Mouse (Mus musculus): ENCODE data around the gene Nop2. TPM values are rescaled to one million over a fixed set of nuclear protein-coding genes. Genes with fewer than 3 reads are reported as not detected.

Nop2 gene
- total RNA-seq, 2 experiments from 2014 or later = 16.3 to 17.7 TPM

- DNase-seq (ENCODE audit: low spot score) = no peak
Measured at GRCm38 (mm10) chr6:125107705-125108104, 24.0 kb upstream of the Nop2 start.

DNA sequence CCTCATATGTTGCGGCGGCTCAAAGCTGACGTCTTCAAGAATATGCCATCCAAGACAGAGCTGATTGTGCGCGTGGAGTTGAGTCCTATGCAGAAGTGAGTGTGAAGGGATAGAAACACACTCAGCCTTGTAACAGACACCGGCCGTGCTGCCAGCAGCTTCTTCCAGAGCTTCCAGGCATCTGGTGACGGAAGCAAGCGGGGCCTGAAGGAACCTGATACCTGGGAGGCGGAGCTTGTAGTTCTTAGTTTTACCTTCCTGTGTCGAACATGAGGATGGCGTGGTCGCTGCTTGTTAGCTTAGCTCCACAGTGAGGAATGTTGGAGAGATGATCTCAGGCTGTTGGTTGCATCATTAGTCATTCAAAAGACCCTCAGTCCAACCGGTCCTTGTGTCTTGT is 22.3 kb upstream of the Nop2 start:
- DNase-seq (ENCODE audit: low spot score) = no peak

- DNase-seq (ENCODE audit: low spot score) = no peak
Measured at GRCm38 (mm10) chr6:125110927-125111326, 20.8 kb upstream of the Nop2 start.

DNA sequence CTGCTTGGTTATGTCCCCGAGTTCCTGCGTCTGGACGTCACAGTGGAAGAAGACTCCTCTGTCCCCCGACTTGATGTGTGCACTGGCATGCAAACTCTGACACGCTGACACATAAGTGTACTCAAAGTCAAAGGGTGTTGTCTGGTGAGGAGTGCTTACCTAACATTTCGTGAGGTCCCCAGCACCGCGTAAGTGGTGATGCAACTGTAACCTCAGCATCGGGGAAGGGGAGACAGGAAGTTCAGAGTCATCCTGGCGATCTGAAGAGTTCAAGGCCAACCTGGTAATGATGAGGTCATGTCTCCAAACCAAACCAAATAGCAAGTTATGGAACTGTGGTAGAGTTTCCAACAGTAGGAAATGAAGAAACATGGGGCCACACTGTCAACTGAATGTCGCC is 19.2 kb upstream of the Nop2 start:
- DNase-seq (ENCODE audit: low spot score) = no peak

- no peak for DNase-seq (ENCODE audit: low spot score)
Measured at GRCm38 (mm10) chr6:125119387-125119786, 12.3 kb upstream of the Nop2 start.

DNA sequence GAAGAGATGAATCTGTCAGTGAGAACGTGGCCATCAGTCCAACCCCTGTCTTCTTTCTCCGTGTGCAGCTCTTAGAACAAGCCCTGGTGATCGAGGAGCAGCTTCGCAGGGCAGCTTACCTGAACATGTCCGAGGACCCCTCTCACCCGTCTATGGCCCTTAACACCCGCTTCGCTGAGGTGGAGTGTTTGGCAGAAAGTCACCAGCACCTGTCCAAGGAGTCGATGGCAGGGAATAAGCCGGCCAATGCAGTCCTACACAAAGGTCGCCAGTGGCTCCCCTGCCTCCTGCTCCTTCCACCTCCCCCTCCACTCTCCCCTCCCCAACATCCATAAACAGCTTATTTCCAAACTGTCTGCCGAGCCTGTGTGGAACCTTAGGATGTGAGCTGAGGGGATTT is 3.0 kb upstream of the Nop2 start:
- no peak for DNase-seq (ENCODE audit: low spot score)

GRCm38 (mm10) chr6:125129710-125130402 is 1.9 kb upstream of the Nop2 start:
- no peak for DNase-seq (ENCODE audit: low spot score)

GRCm38 (mm10) chr6:125132470-125132869 is 761 bp downstream of the Nop2 start:
- DNase-seq (ENCODE audit: low spot score) = no peak

DNA sequence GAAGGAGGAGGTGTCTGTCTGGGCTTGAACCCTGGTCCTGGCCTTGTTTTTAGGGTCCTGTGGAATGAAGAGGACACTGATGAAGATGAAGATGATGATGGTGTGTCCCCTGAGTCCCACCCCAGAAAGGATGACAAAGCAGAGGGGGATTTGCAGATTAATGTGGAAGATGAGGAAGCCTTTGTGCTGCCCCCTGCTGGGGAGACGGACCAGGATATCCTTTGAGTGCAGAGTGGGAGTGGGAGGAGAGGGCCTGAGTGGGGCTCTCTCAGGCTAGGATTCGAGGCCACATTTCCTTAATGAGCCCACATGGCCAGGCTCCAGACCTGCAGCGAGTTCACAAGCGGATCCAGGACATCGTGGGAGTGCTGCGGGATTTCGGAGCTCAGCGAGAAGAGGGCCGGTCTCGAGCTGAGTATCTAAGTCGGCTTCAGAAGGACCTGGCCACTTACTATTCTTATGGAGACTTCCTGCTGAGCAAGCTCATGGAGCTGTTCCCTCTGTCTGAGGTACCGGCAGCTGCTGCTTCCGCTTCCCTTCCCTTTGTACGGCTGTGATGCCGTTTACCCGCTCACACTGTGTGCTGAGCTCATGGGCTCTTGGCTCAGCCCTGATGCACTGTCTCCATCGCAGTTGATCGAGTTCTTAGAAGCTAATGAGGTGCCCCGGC is 5.4 kb downstream of the Nop2 start:
- no peak for DNase-seq (ENCODE audit: low spot score)

GRCm38 (mm10) chr6:125139747-125140146 is 8.0 kb downstream of the Nop2 start:
- no peak for DNase-seq (ENCODE audit: low spot score)

- DNase-seq (ENCODE audit: low spot score) = no peak
Measured at GRCm38 (mm10) chr6:125142436-125142835, 10.7 kb downstream of the Nop2 start.

GRCm38 (mm10) chr6:125143128-125143527 is 11.4 kb downstream of the Nop2 start:
- no peak for DNase-seq (ENCODE audit: low spot score)

DNA sequence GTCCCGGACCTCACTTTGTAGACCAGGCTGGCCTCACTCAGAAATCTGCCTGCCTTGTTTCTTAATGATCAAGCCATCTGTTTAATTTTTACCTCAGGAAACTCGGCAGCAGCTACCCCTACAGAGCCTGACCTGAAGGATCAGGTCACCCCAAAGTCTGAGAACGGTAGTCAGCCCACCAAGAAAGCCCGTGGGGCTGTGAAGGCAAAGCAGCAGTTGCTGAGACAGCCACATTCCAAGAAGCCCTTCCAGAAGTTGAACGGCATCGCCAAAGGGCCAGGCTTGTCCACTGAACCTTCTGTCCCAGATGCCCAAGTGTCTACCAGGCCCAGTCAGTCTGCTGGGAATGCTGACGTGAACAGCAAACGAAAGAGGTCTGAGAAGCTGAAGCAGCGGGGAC is 12.2 kb downstream of the Nop2 start:
- DNase-seq (ENCODE audit: low spot score) = no peak

DNA sequence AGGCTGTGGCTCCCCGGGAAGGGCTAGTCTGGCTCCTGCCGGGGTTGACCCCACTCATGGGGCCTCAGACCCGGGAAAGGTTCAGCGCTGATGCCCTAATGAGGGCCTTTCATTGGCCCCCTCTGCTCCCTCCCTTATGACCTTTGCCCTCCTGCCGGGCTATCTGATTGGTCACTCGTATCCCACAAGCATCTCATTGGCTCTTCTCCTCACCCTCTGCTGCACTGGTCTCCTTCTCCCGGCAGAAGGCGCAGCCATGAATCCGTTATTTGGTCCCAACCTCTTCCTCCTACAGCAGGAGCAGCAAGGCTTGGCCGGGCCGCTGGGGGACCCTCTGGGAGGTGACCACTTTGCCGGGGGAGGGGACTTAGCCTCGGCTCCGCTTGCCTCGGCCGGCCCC is 13.3 kb downstream of the Nop2 start, which contains the start of gene Iffo1:
TSS of gene Iffo1 (plus strand) at position 241 of the 400 bp plus-strand sequence.
- DNase-seq (ENCODE audit: low spot score) = peak; percentile 95

DNA sequence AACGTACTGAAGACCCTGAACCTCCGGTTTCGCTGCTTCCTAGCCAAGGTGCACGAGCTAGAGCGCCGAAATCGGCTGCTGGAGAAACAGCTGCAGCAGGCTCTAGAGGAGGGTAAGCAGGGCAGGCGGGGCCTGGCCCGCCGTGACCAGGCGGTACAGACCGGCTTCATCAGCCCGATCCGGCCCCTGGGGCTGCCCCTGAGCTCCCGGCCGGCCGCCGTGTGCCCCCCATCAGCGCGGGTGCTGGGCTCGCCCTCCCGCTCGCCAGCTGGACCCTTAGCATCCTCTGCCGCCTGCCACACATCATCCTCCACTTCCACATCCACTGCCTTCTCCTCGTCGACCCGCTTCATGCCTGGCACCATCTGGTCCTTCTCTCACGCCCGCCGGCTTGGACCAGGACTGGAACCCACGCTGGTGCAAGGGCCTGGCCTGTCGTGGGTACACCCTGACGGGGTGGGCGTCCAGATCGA is 13.8 kb downstream of the Nop2 start:
- no peak for DNase-seq (ENCODE audit: low spot score)

DNA sequence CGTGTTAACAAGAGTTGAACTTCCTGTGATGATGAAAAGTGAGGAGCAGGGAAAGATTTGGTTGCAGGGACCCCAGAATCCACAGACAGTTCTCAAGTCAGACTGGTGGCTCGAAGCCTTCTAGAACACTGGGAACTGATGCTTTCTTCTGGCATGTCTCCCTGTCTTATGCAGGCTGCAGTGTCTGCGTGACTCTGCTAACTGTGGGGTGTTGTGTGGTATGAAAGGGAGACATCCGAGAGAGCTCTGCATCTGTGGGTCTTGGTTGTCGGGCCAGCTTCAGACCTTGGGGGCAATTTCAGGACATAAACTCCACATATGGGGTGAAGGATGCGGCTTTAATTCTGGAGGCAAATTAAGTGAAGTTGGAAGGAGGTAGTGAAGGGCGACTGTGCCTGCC is 14.4 kb downstream of the Nop2 start:
- no peak for DNase-seq (ENCODE audit: low spot score)

DNA sequence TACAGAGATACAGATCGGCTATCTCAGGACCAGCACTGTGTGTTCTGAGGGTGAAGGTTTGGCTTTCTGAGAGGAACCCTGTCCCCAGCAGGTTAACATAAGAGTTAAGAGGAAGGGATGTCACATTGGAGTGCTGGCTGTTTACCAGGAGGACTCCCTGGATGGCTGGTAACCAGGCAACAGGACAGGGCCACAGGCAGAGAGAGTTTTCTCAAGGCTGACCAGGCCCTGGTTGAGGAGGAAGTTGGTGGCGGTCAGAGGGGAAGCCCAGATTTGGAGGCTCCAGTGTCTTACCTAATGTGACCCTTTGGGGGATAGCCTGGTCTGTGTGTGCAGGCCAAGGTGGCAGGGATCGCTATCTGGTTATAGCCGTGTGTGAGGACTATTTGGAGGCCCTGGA is 15.1 kb downstream of the Nop2 start:
- no peak for DNase-seq (ENCODE audit: low spot score)

- no peak for DNase-seq (ENCODE audit: low spot score)
Measured at GRCm38 (mm10) chr6:125147329-125147728, 15.6 kb downstream of the Nop2 start.

DNA sequence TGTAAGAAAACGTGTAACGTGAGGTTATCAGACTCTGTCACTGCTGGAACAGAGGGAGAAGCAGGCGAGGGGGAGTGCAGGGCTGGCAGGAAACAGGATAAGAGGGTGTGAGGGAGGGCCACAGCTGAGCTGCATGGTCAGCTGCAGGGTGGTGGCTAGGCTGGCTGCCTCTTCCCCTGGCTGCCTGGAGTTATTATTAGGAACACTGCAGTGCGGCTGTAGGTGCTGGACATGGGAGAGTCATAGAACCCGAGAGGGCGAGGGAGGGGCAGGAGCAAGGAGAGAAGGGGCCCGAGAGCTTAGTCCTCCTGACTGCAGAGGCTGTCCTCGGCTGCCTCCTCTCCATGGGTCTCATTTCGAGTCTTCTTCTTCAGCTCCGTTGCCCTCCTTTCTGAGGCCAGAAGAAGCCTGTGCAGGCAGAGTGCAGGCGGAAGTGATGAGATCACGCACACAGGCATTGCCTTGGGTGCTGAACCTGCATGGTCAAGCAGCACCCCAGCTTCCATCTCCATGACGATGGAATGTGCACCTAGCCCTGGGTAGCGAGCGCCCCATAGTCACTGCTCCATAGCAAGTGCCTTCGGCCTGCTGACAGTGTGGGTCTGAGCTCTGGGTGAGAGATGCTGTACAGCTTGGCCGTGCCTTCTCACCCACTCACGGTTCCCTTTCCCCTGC is 16.7 kb downstream of the Nop2 start:
- DNase-seq (ENCODE audit: low spot score) = peak; percentile 75

- peak; percentile 87 for DNase-seq (ENCODE audit: low spot score)
Measured at GRCm38 (mm10) chr6:125148926-125149568, 17.3 kb downstream of the Nop2 start.

DNA sequence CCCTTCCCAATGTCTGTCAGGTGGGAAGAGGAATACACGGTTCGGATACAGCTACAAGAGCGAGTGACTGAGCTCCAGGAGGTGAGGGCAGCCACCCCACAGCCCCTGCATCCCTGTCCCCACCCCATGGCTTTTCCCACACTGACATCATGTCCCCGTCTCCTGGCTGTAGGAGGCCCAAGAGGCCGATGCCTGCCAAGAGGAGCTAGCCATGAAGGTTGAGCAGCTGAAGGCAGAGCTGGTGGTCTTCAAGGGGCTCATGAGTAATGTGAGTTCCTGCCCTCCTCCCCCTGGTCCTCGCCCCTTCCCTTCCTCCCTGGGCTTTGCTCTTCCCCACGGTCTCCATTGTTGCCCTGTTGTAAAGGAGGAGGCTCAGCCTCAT is 17.9 kb downstream of the Nop2 start:
- no peak for DNase-seq (ENCODE audit: low spot score)
